Mouse (Mus musculus): ENCODE data around the gene Xrcc4.

DNA sequence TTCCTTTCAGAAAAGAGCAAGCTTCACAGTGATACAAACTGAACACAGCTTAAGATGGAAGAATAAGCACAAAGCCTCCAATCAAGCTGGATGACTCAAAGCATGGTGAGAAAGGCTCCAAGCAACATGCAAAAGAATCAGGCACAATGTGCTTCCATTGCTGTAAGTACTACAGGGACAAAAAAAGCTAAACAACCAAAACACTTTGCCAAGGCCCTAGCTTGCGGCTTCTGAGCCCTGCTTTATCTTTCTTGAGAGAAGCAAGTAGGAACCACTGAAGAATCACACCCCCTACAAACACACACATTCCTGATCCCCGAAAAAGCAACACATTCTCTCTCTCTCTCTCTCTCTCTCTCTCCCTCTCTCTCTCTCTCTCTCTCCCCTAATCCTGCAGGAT lies 56.9 kb downstream of the Xrcc4 start:
- TF ChIP-seq TAL1 (IDR thresholded peaks at IDR 0.05; ENCODE audit: low read length) (no peak), GATA1 (IDR thresholded peaks at IDR 0.05; ENCODE audit: low read length) (no peak)
